Mouse (Mus musculus): ENCODE measurements around the gene Iars2. TPM values are rescaled to one million over a fixed set of nuclear protein-coding genes. Genes with fewer than 3 reads are reported as not detected.

The Iars2 gene
- polyA plus RNA-seq, 1 experiment from 2014 or later, result 25.7 TPM

GRCm38 (mm10) chr1:185353351-185353750 lies 24.2 kb upstream of the Iars2 start:
- Histone ChIP-seq H3K36me3 (peaks cover 82% of the 10 kb centered on the region), H3K27me3 (no peaks in the 10 kb centered on the region), H3K27ac (replicated peaks) (no peak overlapping the region), H3K9ac (replicated peaks) (no peak overlapping the region), H3K4me1 (no peaks in the 10 kb centered on the region), H3K4me2 (replicated peaks) (no peak overlapping the region), H3K4me3 (no peak overlapping the region), H3K9me3 (no peaks in the 10 kb centered on the region)
- ATAC-seq (ENCODE audit: low FRiP score, low read depth), result no peak
- 95% methylated on average over 8 of the region's 8 CpGs for WGBS

GRCm38 (mm10) chr1:185352151-185352550 lies 23.0 kb upstream of the Iars2 start:
- no peak overlapping the region for H3K4me2 ChIP-seq (replicated peaks)
- peaks cover 85% of the 10 kb centered on the region for H3K36me3 ChIP-seq
- H3K27ac ChIP-seq (replicated peaks), result no peak overlapping the region
- no peaks in the 10 kb centered on the region for H3K4me1 ChIP-seq
- 92% methylated on average over 12 of the region's 12 CpGs for WGBS
- H3K27me3 ChIP-seq, result no peaks in the 10 kb centered on the region
- H3K4me3 ChIP-seq, result no peak overlapping the region
- no peak overlapping the region for H3K9ac ChIP-seq (replicated peaks)
- H3K9me3 ChIP-seq, result no peaks in the 10 kb centered on the region
- ATAC-seq (ENCODE audit: low FRiP score, low read depth), result no peak

GRCm38 (mm10) chr1:185350611-185351010 lies 21.4 kb upstream of the Iars2 start:
- no peaks in the 10 kb centered on the region for H3K9me3 ChIP-seq
- H3K36me3 ChIP-seq, result peaks cover 88% of the 10 kb centered on the region
- H3K4me1 ChIP-seq, result no peaks in the 10 kb centered on the region
- 94% methylated on average over 4 of the region's 4 CpGs for WGBS
- no peak overlapping the region for H3K9ac ChIP-seq (replicated peaks)
- H3K4me3 ChIP-seq, result no peak overlapping the region
- ATAC-seq (ENCODE audit: low FRiP score, low read depth), result no peak
- no peaks in the 10 kb centered on the region for H3K27me3 ChIP-seq
- H3K4me2 ChIP-seq (replicated peaks), result no peak overlapping the region
- no peak overlapping the region for H3K27ac ChIP-seq (replicated peaks)

GRCm38 (mm10) chr1:185349741-185350140 lies 20.5 kb upstream of the Iars2 start:
- 93% methylated on average over 14 of the region's 14 CpGs for WGBS
- Histone ChIP-seq H3K27ac (replicated peaks) (no peak overlapping the region), H3K4me1 (no peaks in the 10 kb centered on the region), H3K27me3 (no peaks in the 10 kb centered on the region), H3K9me3 (no peaks in the 10 kb centered on the region), H3K4me3 (no peak overlapping the region), H3K4me2 (replicated peaks) (no peak overlapping the region), H3K36me3 (peaks cover 88% of the 10 kb centered on the region), H3K9ac (replicated peaks) (no peak overlapping the region)
- no peak for ATAC-seq (ENCODE audit: low FRiP score, low read depth)

GRCm38 (mm10) chr1:185346188-185346587 lies 17.0 kb upstream of the Iars2 start:
- no peaks in the 10 kb centered on the region for H3K27me3 ChIP-seq
- H3K4me3 ChIP-seq, result no peak overlapping the region
- no peak overlapping the region for H3K27ac ChIP-seq (replicated peaks)
- WGBS, result 76% methylated on average over 10 of the region's 10 CpGs
- no peak overlapping the region for H3K4me2 ChIP-seq (replicated peaks)
- H3K9ac ChIP-seq (replicated peaks), result no peak overlapping the region
- no peaks in the 10 kb centered on the region for H3K9me3 ChIP-seq
- H3K4me1 ChIP-seq, result no peaks in the 10 kb centered on the region
- H3K36me3 ChIP-seq, result peaks cover 98% of the 10 kb centered on the region
- no peak for ATAC-seq (ENCODE audit: low FRiP score, low read depth)

GRCm38 (mm10) chr1:185343422-185343821 lies 14.2 kb upstream of the Iars2 start:
- no peak overlapping the region for H3K4me3 ChIP-seq
- H3K4me2 ChIP-seq (replicated peaks), result no peak overlapping the region
- 84% methylated on average over 8 of the region's 8 CpGs for WGBS
- H3K9ac ChIP-seq (replicated peaks), result no peak overlapping the region
- no peaks in the 10 kb centered on the region for H3K27me3 ChIP-seq
- H3K27ac ChIP-seq (replicated peaks), result no peak overlapping the region
- peaks cover 90% of the 10 kb centered on the region for H3K36me3 ChIP-seq
- ATAC-seq (ENCODE audit: low FRiP score, low read depth), result no peak
- H3K9me3 ChIP-seq, result no peaks in the 10 kb centered on the region
- H3K4me1 ChIP-seq, result no peaks in the 10 kb centered on the region

GRCm38 (mm10) chr1:185342441-185342840 lies 13.2 kb upstream of the Iars2 start:
- Histone ChIP-seq H3K36me3 (peaks cover 80% of the 10 kb centered on the region), H3K9ac (replicated peaks) (no peak overlapping the region), H3K27ac (replicated peaks) (no peak overlapping the region), H3K27me3 (no peaks in the 10 kb centered on the region), H3K4me1 (no peaks in the 10 kb centered on the region), H3K4me2 (replicated peaks) (no peak overlapping the region), H3K9me3 (no peaks in the 10 kb centered on the region), H3K4me3 (no peak overlapping the region)
- WGBS, result 91% methylated on average over 4 of the region's 4 CpGs
- ATAC-seq (ENCODE audit: low FRiP score, low read depth), result no peak

- ATAC-seq (ENCODE audit: low FRiP score, low read depth), result no peak
- peaks cover 33% of the 10 kb centered on the region for H3K4me1 ChIP-seq
- no peak overlapping the region for H3K4me2 ChIP-seq (replicated peaks)
- H3K9me3 ChIP-seq, result no peaks in the 10 kb centered on the region
- H3K9ac ChIP-seq (replicated peaks), result no peak overlapping the region
- peaks cover 22% of the 10 kb centered on the region for H3K36me3 ChIP-seq
- 16% methylated on average over 3 of the region's 3 CpGs for WGBS
- no peak overlapping the region for H3K27ac ChIP-seq (replicated peaks)
- H3K4me3 ChIP-seq, result no peak overlapping the region
- H3K27me3 ChIP-seq, result no peaks in the 10 kb centered on the region
Observed at GRCm38 (mm10) chr1:185336535-185336934, 7.3 kb upstream of the Iars2 start.

GRCm38 (mm10) chr1:185335231-185335765 lies 6.1 kb upstream of the Iars2 start:
- 68% methylated on average over 6 of the region's 6 CpGs for WGBS
- Histone ChIP-seq H3K27ac (replicated peaks) (no peak overlapping the region), H3K4me2 (replicated peaks) (no peak overlapping the region)

GRCm38 (mm10) chr1:185334136-185334535 lies 4.9 kb upstream of the Iars2 start:
- Histone ChIP-seq H3K4me3 (no peak overlapping the region), H3K27me3 (no peaks in the 10 kb centered on the region), H3K4me1 (peaks cover 38% of the 10 kb centered on the region), H3K4me2 (replicated peaks) (no peak overlapping the region), H3K9ac (replicated peaks) (no peak overlapping the region), H3K9me3 (no peaks in the 10 kb centered on the region), H3K27ac (replicated peaks) (no peak overlapping the region), H3K36me3 (no peaks in the 10 kb centered on the region)
- ATAC-seq (ENCODE audit: low FRiP score, low read depth), result no peak
- WGBS, result 96% methylated on average over 4 of the region's 4 CpGs

More at GRCm38 (mm10) chr1:185335231-185335765, 6.1 kb upstream of the Iars2 start:
- Histone ChIP-seq H3K36me3 (peaks cover 9% of the 10 kb centered on the region), H3K4me3 (no peak overlapping the region), H3K9ac (replicated peaks) (no peak overlapping the region), H3K9me3 (no peaks in the 10 kb centered on the region), H3K27me3 (no peaks in the 10 kb centered on the region), H3K4me1 (peaks cover 35% of the 10 kb centered on the region)
- ATAC-seq (ENCODE audit: low FRiP score, low read depth), result no peak

- Histone ChIP-seq H3K9ac (replicated peaks) (no peak overlapping the region), H3K9me3 (no peaks in the 10 kb centered on the region), H3K27ac (replicated peaks) (no peak overlapping the region), H3K27me3 (no peaks in the 10 kb centered on the region), H3K4me2 (replicated peaks) (no peak overlapping the region), H3K4me1 (peaks cover 38% of the 10 kb centered on the region), H3K36me3 (no peaks in the 10 kb centered on the region), H3K4me3 (no peak overlapping the region)
- 97% methylated on average over 5 of the region's 5 CpGs for WGBS
- no peak for ATAC-seq (ENCODE audit: low FRiP score, low read depth)
Observed at GRCm38 (mm10) chr1:185333651-185334050, 4.5 kb upstream of the Iars2 start.

- no peaks in the 10 kb centered on the region for H3K9me3 ChIP-seq
- under 1% methylated on average over 32 of the region's 32 CpGs for WGBS
- H3K27ac ChIP-seq (replicated peaks), result peak within 1 kb of the TSS; percentile 84
- peaks cover 45% of the 10 kb centered on the region for H3K4me1 ChIP-seq
- no peaks in the 10 kb centered on the region for H3K27me3 ChIP-seq
- H3K36me3 ChIP-seq, result no peaks in the 10 kb centered on the region
- peak within 1 kb of the TSS; percentile 73 for H3K9ac ChIP-seq (replicated peaks)
- peak within 1 kb of the TSS; percentile 66 for H3K4me3 ChIP-seq
- H3K4me2 ChIP-seq (replicated peaks), result peak within 1 kb of the TSS; percentile 69
- peak; percentile 80 for ATAC-seq (ENCODE audit: low FRiP score, low read depth)
Observed at GRCm38 (mm10) chr1:185331983-185332430, 2.8 kb upstream of the Iars2 start, which contains the start of gene Bpnt1. Bpnt1 (plus strand) TSS chr1:185332149.

GRCm38 (mm10) chr1:185331364-185331763 lies 2.2 kb upstream of the Iars2 start:
- H3K27ac ChIP-seq (replicated peaks), result peak overlapping the region; percentile 84; the same call in 1 of the 2 replicates
- WGBS, result 57% methylated on average over 5 of the region's 5 CpGs

More at GRCm38 (mm10) chr1:185331364-185331763, 2.2 kb upstream of the Iars2 start:
- peak overlapping the region; percentile 69 for H3K4me2 ChIP-seq (replicated peaks)
- H3K9me3 ChIP-seq, result no peaks in the 10 kb centered on the region
- H3K27me3 ChIP-seq, result no peaks in the 10 kb centered on the region
- peaks cover 41% of the 10 kb centered on the region for H3K4me1 ChIP-seq
- H3K9ac ChIP-seq (replicated peaks), result no peak overlapping the region
- H3K36me3 ChIP-seq, result peaks cover 5% of the 10 kb centered on the region
- no peak overlapping the region for H3K4me3 ChIP-seq
- no peak for ATAC-seq (ENCODE audit: low FRiP score, low read depth)

Measured in midbrain, embryonic 12.5 days (tissue).